Mouse (Mus musculus) T-helper 1 cell (primary cell): ENCODE measurements around the gene Abcc4.

Experiments
- in situ Hi-C: fragments of 300-600 bp; cut with MboI, MseI; formaldehyde crosslinking; loops from one replicate; pipeline ENCODE4 v1.15.1; 2025; ENCODE audit warnings: high pct_unique_total_duplicates

Gene Abcc4

GRCm38 (mm10) chr14:118510793-118511192, 195.2 kb downstream of the Abcc4 start:
- in situ Hi-C loops, result no loop called here

GRCm38 (mm10) chr14:118510216-118510615, 195.8 kb downstream of the Abcc4 start:
- in situ Hi-C loops, result no loop called here

GRCm38 (mm10) chr14:118507829-118508228, 198.2 kb downstream of the Abcc4 start:
- in situ Hi-C loops, result no loop called here

GRCm38 (mm10) chr14:118506591-118507146, 199.3 kb downstream of the Abcc4 start:
- in situ Hi-C loops, result no loop called here

- in situ Hi-C loops, result no loop called here
Observed at GRCm38 (mm10) chr14:118496767-118497166, 209.3 kb downstream of the Abcc4 start.

- in situ Hi-C loops, result no loop called here
Observed at GRCm38 (mm10) chr14:118495458-118495857, 210.6 kb downstream of the Abcc4 start.

GRCm38 (mm10) chr14:118491708-118492107, 214.3 kb downstream of the Abcc4 start:
- in situ Hi-C loops, result no loop called here

GRCm38 (mm10) chr14:118491300-118491699, 214.7 kb downstream of the Abcc4 start:
- in situ Hi-C loops, result no loop called here

GRCm38 (mm10) chr14:118490525-118490924, 215.5 kb downstream of the Abcc4 start:
- in situ Hi-C loops, result no loop called here

- in situ Hi-C loops, result no loop called here
Observed at GRCm38 (mm10) chr14:118486349-118486748, 219.7 kb downstream of the Abcc4 start.

GRCm38 (mm10) chr14:118485646-118486045, 220.4 kb downstream of the Abcc4 start:
- in situ Hi-C loops, result no loop called here

- in situ Hi-C loops, result no loop called here
Observed at GRCm38 (mm10) chr14:118482320-118482719, 223.7 kb downstream of the Abcc4 start.

- in situ Hi-C loops, result no loop called here
Observed at GRCm38 (mm10) chr14:118481779-118482178, 224.2 kb downstream of the Abcc4 start.

GRCm38 (mm10) chr14:118476329-118476728, 229.7 kb downstream of the Abcc4 start:
- in situ Hi-C loops, result no loop called here

GRCm38 (mm10) chr14:118475100-118475454, 230.9 kb downstream of the Abcc4 start:
- in situ Hi-C loops, result no loop called here

GRCm38 (mm10) chr14:118474226-118475099, 231.6 kb downstream of the Abcc4 start:
- in situ Hi-C loops, result no loop called here

- in situ Hi-C loops, result no loop called here
Observed at GRCm38 (mm10) chr14:118473831-118474193, 232.2 kb downstream of the Abcc4 start.

GRCm38 (mm10) chr14:118473188-118473830, 232.7 kb downstream of the Abcc4 start:
- in situ Hi-C loops, result no loop called here

- in situ Hi-C loops, result no loop called here
Observed at GRCm38 (mm10) chr14:118465331-118465730, 240.7 kb downstream of the Abcc4 start.

GRCm38 (mm10) chr14:118464401-118464800, 241.6 kb downstream of the Abcc4 start:
- in situ Hi-C loops, result no loop called here

- in situ Hi-C loops, result no loop called here
Observed at GRCm38 (mm10) chr14:118452572-118452971, 253.4 kb downstream of the Abcc4 start.

GRCm38 (mm10) chr14:118440155-118440554, 265.9 kb downstream of the Abcc4 start:
- in situ Hi-C loops, result no loop called here
